Mouse (Mus musculus) c-Kit-positive CD71-positive TER-119-positive erythroid progenitor cells, embryonic 14.5 days (primary cell): ENCODE measurements around the gene Clec2l.
"Not testable (repeated sequence)": the region's sequence is repeated elsewhere in the genome, so short reads cannot be mapped to it uniquely, and the experiment has no call there.

Experiments
- DNase-seq: peaks from one replicate; pipeline ENCODE4 v3.0.0-alpha.2; 2013; ENCODE audit warnings: low spot score

Clec2l gene

GRCm38 (mm10) chr6:38670488-38670887 lies 7.6 kb downstream of the Clec2l start:
- not testable (repeated sequence) for DNase-seq

DNA sequence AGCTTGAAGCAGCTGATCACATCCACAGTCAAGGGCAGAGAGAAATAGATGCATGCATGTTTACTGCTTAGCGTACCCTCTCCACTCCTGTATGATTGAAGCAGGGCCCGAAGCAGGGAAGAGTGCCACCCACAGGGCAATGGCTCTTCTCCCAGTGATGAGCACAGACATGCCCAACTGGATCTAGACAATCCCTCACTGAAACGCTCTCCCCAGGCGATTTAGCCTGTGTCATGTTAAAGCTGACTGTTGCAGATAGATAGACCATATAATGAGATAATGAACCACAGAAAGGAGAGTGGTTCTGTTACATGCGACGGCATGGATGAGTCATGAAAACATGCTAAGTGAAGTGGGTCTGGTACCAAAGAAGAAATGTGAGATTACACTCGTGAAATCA lies 8.4 kb downstream of the Clec2l start:
- DNase-seq: peak; percentile 28

- no peak for DNase-seq
Observed at GRCm38 (mm10) chr6:38672011-38672410, 9.1 kb downstream of the Clec2l start.

DNA sequence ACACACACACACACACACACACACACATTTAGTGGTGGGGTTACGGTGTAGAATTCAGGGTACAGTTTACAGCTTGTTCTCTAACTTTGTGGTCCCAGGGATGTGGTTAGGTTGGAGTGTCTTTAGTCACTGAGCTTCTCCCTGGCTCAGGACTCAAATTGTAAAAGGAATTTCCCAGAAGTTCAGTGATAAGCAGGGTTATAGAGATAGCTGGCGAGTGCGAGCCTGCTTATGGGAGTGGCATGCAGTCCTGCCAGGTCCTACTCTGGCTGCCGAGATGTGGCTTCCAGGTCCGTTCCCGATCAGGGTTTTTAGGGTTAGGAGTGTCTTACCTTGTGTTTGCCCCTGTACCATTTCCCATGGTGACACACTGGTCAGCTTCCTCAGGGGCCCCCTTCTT lies 13.3 kb downstream of the Clec2l start:
- peak; percentile 26 for DNase-seq

DNA sequence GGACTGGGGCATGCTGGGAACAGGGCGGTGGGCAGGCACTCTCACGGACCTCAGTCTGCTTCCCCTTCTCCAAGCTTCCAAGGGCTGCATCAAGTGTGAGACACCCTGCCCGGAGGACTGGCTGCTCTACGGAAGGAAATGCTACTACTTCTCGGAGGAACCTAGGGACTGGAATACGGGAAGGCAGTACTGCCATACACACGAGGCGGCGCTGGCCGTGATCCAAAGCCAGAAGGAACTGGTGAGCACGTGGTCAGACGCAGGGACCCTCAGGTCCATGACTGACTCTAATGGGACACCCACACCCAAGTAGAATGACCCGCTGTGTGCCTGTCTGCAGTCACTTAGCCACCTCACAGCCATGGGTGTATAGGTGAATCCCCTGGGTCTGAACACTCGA lies 13.9 kb downstream of the Clec2l start:
- DNase-seq: no peak

DNA sequence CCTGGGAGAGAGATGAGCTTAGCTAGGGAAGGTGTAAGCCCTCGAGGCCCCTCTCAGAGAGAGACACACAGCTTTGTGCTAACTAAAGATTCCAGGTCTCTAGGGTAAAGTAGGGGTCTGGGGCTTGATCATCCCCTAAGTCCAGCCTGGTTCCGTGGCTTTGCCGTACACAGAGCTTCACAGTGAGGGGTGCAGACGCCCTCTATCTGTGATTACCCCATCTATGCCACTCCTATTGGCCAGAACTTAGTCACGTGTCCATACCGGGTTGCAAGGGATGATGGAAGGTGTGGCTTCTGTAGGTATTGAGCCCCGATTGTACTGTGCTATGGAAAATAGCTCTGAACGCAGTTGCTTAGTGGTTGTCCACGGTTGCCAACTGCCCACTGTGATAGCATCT lies 14.8 kb downstream of the Clec2l start:
- DNase-seq: no peak

- no peak for DNase-seq
Observed at GRCm38 (mm10) chr6:38682532-38682931, 19.7 kb downstream of the Clec2l start.

GRCm38 (mm10) chr6:38687216-38687615 lies 24.3 kb downstream of the Clec2l start:
- peak; percentile 38 for DNase-seq

GRCm38 (mm10) chr6:38688841-38689240 lies 26.0 kb downstream of the Clec2l start:
- no peak for DNase-seq

DNA sequence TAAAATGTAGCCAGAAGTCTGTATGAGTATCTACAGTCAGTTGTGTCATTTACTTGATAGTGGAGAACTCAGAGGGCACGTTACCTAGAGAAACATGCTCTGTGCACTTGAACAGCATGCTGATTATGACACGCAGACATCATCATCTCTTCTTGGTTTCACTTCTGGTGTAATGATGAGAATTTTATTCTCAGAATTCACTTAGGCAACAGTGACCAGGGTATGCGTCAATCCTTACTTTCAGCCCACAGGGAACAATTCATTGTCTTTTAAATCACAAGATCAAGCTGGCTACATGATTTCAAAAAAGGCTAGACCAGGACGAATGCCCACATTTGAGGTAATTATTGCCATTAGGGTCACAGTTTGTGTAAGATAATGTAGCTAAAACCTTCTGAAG lies 27.7 kb downstream of the Clec2l start:
- DNase-seq: no peak

DNA sequence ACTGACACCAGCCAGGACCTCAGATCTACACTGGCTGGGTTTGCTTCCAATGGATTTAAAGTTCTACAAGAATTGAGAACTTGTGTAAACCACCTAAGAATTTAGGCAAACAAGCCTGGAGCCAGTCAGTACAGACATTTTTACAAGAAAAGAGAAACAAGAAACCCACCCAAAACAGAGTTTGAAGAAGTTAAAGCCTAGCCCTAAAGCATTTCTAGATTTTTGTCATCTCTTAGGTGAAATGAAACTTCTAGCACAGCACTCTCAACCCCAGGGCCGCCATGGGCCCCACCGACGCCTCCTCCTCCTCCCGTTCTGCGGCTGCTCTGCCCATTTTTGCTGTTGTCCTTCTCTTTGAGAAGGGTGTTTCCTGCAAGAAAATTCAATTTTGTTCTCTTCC lies 28.2 kb downstream of the Clec2l start:
- DNase-seq: no peak

DNA sequence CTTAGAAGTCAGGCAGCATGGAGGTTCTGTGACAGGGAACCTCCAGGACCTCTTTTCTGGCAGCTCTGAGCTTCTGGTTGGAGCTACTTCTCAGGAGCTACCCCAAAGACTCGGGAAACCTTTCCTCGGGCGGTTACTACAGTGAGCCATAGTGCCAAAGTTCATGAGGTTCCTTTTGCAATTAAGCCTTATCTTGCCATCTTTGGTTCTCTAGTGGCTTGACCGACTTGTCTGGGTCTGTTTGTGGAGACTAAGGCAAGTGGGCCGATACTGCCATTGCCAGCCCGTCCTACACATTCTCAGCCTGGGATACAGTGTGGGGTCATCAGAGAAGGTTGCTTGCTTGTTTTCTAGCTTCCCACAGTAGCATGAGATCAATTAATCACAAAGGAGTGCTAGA lies 29.7 kb downstream of the Clec2l start:
- no peak for DNase-seq

GRCm38 (mm10) chr6:38695380-38696054 lies 32.6 kb downstream of the Clec2l start:
- peak; percentile 69 for DNase-seq

- no peak for DNase-seq
Observed at GRCm38 (mm10) chr6:38696570-38696969, 33.7 kb downstream of the Clec2l start.

DNA sequence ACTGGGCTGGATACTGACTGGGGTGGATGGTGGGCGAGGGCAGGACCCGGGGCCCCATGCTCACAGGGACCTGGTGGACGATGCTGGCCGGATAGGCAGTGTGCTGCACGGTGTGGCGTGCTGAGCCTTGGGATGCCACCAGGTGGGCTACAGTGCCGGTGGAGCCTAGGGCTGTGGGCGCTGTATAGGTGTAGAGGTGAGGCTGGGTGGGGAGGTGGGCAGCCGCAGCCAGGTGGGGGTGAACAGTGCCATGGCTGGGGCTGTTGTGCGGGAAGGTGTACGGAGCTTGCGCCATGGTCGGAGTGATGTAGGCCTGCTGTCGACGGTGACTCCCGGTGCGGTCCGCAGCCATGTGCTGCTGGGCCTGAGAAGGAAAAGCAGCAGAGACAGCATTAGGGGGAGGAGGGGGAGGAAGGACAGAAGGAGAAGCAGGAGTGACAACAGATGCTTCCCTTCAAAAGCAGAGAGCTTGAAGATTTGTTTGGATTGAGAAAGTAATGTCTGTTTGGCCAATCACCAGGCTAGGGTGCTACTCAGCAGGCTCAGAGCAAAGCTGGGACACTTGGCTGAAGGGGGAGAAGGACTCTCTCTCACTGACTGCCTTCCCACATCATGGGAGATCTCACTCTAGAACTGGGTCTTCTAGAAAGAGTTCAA lies 35.5 kb downstream of the Clec2l start:
- DNase-seq: no peak

GRCm38 (mm10) chr6:38701421-38701820 lies 38.6 kb downstream of the Clec2l start:
- DNase-seq: no peak

DNA sequence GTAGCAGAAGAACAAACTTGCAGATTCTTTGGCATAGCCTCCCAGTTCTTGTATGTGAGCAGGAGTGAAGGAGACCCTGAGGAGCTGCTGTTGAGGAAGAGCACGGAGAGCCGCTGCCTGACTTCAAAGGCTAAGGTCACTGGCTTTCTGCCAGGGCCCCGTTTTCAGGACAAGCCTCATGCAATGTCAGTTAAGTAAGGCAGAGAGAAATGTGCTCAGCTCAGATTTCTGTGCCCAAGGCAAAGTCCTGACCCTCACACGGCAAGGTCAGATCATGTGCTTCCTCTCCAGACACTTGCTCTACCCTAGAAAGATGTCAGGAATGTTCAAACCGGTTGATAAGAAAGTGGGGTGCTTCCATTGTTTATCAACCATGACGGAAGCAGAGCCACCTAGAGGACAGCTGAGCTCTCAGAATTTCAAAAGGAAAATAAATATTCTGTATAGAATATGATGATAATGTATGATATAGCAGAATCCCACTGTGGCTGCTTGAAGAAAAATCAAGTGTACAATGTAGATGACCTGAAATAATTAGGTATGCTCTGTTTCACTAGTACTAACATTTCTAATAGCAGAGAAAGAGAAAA lies 40.0 kb downstream of the Clec2l start:
- DNase-seq: no peak

DNA sequence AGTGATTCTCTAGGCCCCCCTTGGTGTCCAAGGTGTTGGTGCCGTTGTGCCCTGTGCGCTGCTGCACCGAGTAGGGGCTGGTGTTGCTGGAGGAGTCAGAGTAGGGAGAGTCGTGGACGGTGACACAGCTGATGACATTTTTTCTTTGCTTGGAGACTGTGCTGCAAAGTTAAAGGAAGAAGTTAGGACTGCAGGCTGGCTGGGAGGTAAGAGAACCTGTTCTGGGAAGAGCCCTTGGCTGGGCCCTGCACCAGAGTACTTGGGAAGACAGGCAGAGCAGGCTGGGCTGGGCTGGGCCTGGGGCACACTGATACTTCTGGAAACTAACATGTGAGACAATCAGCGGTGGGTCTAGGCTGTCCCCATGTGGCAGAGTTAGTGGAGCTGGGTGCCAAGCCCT lies 40.7 kb downstream of the Clec2l start:
- no peak for DNase-seq

DNA sequence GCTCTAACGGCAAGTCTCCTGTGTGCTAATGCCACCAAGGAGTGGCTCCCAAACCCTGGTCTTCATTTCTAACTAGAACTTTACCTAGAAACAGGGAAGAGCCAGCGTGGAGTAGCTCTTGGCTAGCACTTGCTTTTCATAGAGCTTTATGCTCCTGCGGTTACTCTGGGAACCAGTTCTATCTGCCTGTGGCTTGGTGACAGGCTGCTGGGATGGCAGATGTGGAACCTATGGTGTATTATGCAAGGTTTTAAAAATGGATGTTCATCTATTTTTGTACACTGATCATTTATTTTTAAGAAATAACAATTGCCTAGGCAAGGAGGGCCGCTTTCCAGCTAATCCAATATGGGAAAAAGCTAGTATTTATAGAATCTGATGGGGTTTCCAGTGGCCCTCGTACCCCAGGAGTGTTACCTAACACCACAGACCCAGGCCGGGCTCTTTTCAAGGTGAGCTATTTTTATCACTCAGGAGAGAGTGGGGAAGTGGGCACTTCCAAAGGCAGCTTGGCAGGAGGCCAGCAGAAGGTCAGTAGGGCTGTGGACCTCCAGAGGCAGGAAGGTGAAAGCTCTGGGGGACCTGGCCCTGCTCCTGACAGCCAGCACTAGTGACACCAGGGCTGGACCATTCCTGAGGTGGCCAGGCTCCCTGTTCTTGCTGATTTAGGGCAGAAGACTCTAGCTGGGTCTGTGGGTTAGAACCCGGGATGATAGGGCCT lies 41.6 kb downstream of the Clec2l start:
- no peak for DNase-seq

- no peak for DNase-seq
Observed at GRCm38 (mm10) chr6:38710449-38710848, 47.6 kb downstream of the Clec2l start.

GRCm38 (mm10) chr6:38713957-38714898 lies 51.4 kb downstream of the Clec2l start:
- no peak for DNase-seq

DNA sequence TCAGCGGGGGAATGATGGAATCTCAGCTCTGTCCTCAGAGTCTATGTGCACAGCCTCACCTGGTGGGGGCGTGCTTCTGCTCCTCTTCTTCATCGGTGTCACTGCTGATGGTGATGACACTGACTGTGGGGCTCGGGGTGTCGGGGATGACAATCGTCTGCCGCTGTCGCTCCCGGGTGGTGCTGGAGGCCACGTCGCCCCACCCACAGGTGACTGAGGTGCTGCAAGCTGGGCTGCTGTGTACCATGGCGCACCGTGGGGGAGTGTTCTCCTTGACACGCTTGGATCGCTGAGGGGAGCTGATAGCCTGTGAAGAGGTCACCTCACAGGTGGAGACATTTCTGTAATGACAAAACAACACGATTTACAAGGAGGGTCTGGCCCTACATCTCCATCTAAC lies 53.0 kb downstream of the Clec2l start:
- DNase-seq: no peak
